Mouse (Mus musculus): ENCODE data around the gene Gpatch4.

DNA sequence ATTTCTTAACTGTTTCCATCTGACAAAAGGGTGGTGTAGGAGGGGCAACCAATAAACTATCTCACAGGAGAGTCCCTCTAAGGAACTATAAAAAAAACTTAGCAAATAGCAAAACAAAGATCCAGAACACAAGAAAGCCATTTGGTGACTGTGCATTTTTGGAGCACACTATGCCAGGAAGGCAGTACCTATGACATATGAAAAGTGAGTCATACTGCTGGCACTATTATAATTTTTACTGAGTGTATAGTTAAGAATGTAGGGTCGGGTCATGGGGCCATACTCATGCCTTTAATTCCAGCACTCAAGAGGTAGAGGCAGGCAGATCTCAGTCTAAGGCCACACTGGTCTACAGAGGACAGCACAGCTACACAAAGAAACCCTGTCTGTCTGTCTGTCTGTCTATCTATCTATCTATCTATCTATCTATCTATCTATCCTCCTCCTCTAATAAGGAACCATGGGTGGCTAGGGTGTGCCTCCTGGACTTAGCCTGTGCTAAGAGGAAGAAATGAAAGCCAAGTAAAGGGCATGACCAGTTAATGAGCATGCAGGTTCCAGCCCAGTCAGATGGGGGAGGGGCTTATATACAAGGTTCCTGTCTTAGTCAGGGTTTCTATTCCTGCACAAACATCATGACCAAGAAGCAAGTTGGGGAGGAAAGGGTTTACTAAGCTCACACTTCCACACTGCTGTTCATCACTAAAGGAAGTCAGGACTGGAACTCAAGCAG lies 7.2 kb upstream of the Gpatch4 start:
- TF ChIP-seq CTCF (conservative IDR thresholded peaks at IDR 0.05; ENCODE audit: low read length) = no peak
- TF ChIP-seq NANOG (IDR thresholded peaks at IDR 0.05; ENCODE audit: borderline replicate concordance, low read length) = no peak

All from E14TG2a.4 (cell line).